ENCODE assay signal across 9 mouse cellular contexts in genomic region chr19:24861612-24862451, GRCm38 (mm10). TPM values are rescaled to one million over a fixed set of nuclear protein-coding genes. Genes with fewer than 3 reads are reported as not detected.
DNase-seq lines count a peak whose midpoint lies in the region; ATAC-seq and TF ChIP-seq lines count a peak whose summit lies in the region.
"Had no signal": no experiment of that assay in that cellular context is flagged by ENCODE, and none has a peak within 500 bp of the region (broad histone marks: within the 10 kb centered on the region; RNA-seq: fewer than 3 reads in every experiment).

TSS of gene Pgm5 (minus strand) at chr19:24861855.

- peak within 1 kb of the TSS; percentile 60 for H3K9ac ChIP-seq in hindbrain, embryonic 16.5 days (ENCODE audit: low read depth, low read length)
- no peak within 1 kb of the TSS for H3K9ac ChIP-seq in liver, embryonic 14.5 days (replicated peaks)

- no peaks in the 10 kb centered on the region for H3K4me1 ChIP-seq in thymus, adult 2 months (replicated peaks; ENCODE audit: control insufficient read depth, insufficient read depth, low read length)
- no peaks in the 10 kb centered on the region; the same call in 1 of the 2 replicates for H3K4me1 ChIP-seq in hindbrain, embryonic 16.5 days (ENCODE audit: control insufficient read depth, insufficient read depth, low read depth, low read length)
- H3K4me1 ChIP-seq in liver, embryonic 14.5 days (replicated peaks; ENCODE audit: control insufficient read depth in 2 of 2, insufficient read depth in 2 of 2, low read length in 1 of 2), result no peaks in the 10 kb centered on the region

- no peaks in the 10 kb centered on the region; the same call in 1 of the 2 replicates for H3K27me3 ChIP-seq in thymus, adult 2 months (ENCODE audit: control insufficient read depth, insufficient read depth, low read length)
- H3K27me3 ChIP-seq in hindbrain, embryonic 16.5 days (replicated peaks; ENCODE audit: control insufficient read depth, insufficient read depth, low read length), result peaks cover 12% of the 10 kb centered on the region
- H3K27me3 ChIP-seq in liver, embryonic 14.5 days (ENCODE audit: control insufficient read depth, insufficient read depth, low read length), result peaks cover 14% of the 10 kb centered on the region

- TF ChIP-seq EP300 in liver, embryonic 14.5 days (IDR thresholded peaks at IDR 0.05; ENCODE audit: low read depth), result no peak

- H3K9me3 ChIP-seq in hindbrain, embryonic 16.5 days (ENCODE audit: control insufficient read depth, low read length), result no peaks in the 10 kb centered on the region
- H3K9me3 ChIP-seq in liver, embryonic 14.5 days (ENCODE audit: control insufficient read depth, low read length), result no peaks in the 10 kb centered on the region

- H3K4me3 ChIP-seq in thymus, adult 2 months (ENCODE audit: control insufficient read depth, insufficient read depth, low read length), result peak within 1 kb of the TSS; percentile 11; the same call in 1 of the 2 replicates
- H3K4me3 ChIP-seq in hindbrain, embryonic 16.5 days (ENCODE audit: low read length), result peak within 1 kb of the TSS; percentile 44
- H3K4me3 ChIP-seq in liver, embryonic 14.5 days (ENCODE audit: insufficient read depth in 1 of 2, low read depth in 2 of 2, low read length in 2 of 2), result peak within 1 kb of the TSS; percentile 10 to 31

- no peak for DNase-seq in thymus, adult 2 months
- DNase-seq in thymus, postnatal 0 days (ENCODE audit: low spot score), result no peak
- DNase-seq in gastrocnemius, postnatal 14 days, result peak; percentile 64
- no peak for DNase-seq in liver, embryonic 14.5 days (ENCODE audit: low read depth in 3 of 3, low spot score in 3 of 3)
- DNase-seq in retina, embryonic 14.5 days (ENCODE audit: low spot score), result peak; percentile 47

- TF ChIP-seq CTCF in thymus, adult 2 months (IDR thresholded peaks at IDR 0.05; ENCODE audit: borderline replicate concordance, control insufficient read depth, extremely low read depth, insufficient read depth, low read length, poor library complexity), result no peak
- no peak for TF ChIP-seq CTCF in liver, embryonic 14.5 days (IDR thresholded peaks at IDR 0.05; ENCODE audit: low read depth)

- no peak within 1 kb of the TSS for H3K27ac ChIP-seq in thymus, adult 2 months (ENCODE audit: control insufficient read depth, insufficient read depth, low read length)
- H3K27ac ChIP-seq in hindbrain, embryonic 16.5 days (ENCODE audit: low read depth, low read length), result no peak within 1 kb of the TSS
- no peak within 1 kb of the TSS for H3K27ac ChIP-seq in liver, embryonic 14.5 days

- no peak for TF ChIP-seq POLR2A in thymus, adult 2 months (IDR thresholded peaks at IDR 0.05; ENCODE audit: control insufficient read depth, extremely low read depth, insufficient read depth, low read length, poor library complexity)

- peak within 1 kb of the TSS; percentile 59 for H3K4me2 ChIP-seq in hindbrain, embryonic 16.5 days (ENCODE audit: low read length)
- peak within 1 kb of the TSS; percentile 38 for H3K4me2 ChIP-seq in liver, embryonic 14.5 days (ENCODE audit: low read depth)

- WGBS in thymus, adult 2 months, result 4% methylated on average over 39 of the region's 39 CpGs
- under 1% methylated on average over 34 of the region's 39 CpGs for WGBS in hindbrain, embryonic 16.5 days
- WGBS in liver, embryonic 14.5 days (ENCODE audit: insufficient replicate concordance), result 2% methylated on average over 33 of the region's 39 CpGs

- no peaks in the 10 kb centered on the region for H3K36me3 ChIP-seq in thymus, adult 2 months (ENCODE audit: control insufficient read depth, insufficient read depth, low read length)
- no peaks in the 10 kb centered on the region for H3K36me3 ChIP-seq in hindbrain, embryonic 16.5 days (ENCODE audit: control insufficient read depth, insufficient read depth, low read length)
- no peaks in the 10 kb centered on the region for H3K36me3 ChIP-seq in liver, embryonic 14.5 days (replicated peaks; ENCODE audit: control insufficient read depth, insufficient read depth, low read depth)

- peak; percentile 84 for ATAC-seq in hindbrain, embryonic 16.5 days
- ATAC-seq in liver, embryonic 14.5 days (ENCODE audit: insufficient read depth), result no peak
- no peak for ATAC-seq in erythroid progenitor cell, adult 5-6 weeks (replicated peaks; ENCODE audit: low FRiP score, poor library complexity, severe bottlenecking)
- no peak for ATAC-seq in CD4-positive, CD25-positive, alpha-beta regulatory T cell, adult 4 months

- intact Hi-C loops in gastrocnemius, postnatal 14 days (cut with DNase I; ENCODE audit: low total_unique reads), result no loop called here

RNA-seq across cellular contexts. Expression of gene Pgm5, which starts in this region (rescaled TPM):
- polyA plus RNA-seq in thymus, adult 2 months (2012; rRNA removed), result 4.4 and 7.2 TPM in 2 replicates
- 3.3 and 4.3 TPM in 2 replicates for polyA plus RNA-seq in thymus, postnatal 0 days (2015; fragmentation: Nextera tagmentation; extraction: Ambion mirVana)
- total RNA-seq in gastrocnemius, postnatal 14 days (2021), result 10 to 100 TPM; 15.8 to 24.1 TPM
- 1.3 and 1.7 TPM in 2 replicates for polyA plus RNA-seq in hindbrain, embryonic 16.5 days (2015; fragmentation: Nextera tagmentation; extraction: Ambion mirVana)
- 0.28 and 0.32 TPM in 2 replicates for polyA plus RNA-seq in liver, embryonic 14.5 days (2012; rRNA removed)
- polyA plus RNA-seq in liver, embryonic 14.5 days (2014; fragmentation: Nextera tagmentation; extraction: Ambion mirVana), result 0.08 TPM in 1 of 2 replicates, not detected in the other
- not detected in 2 replicates for total RNA-seq in erythroid progenitor cell, adult 5-6 weeks (2015; ENCODE audit: low replicate concordance)
- not detected in 2 replicates for total RNA-seq in erythroid progenitor cell, adult 5-6 weeks (2017; ENCODE audit: low replicate concordance)
- polyA plus RNA-seq in CD4-positive, CD25-positive, alpha-beta regulatory T cell, adult 4 months (2017; shearing (Covaris generic)), result not detected
- total RNA-seq: MEL had no signal

Comparison
In these comparisons a context has a peak if more than half of its experiments do, and no peak if none do; other contexts are left out.
1. RNA of gene Pgm5 (total RNA-seq): 15.8 to 24.1 TPM in gastrocnemius, postnatal 14 days; not detected in erythroid progenitor cell, adult 5-6 weeks; every median in the first group is over 10 times any median in the second.
2. DNase-seq: peak in gastrocnemius, postnatal 14 days (single experiment) and retina, embryonic 14.5 days (single experiment); none in thymus, adult 2 months (single experiment), thymus, postnatal 0 days (single experiment) and liver, embryonic 14.5 days (0 of 3).
3. Peak in every context shown above with its lines, with median percentiles within 50 percentile points of each other: H3K4me3 ChIP-seq.